Mouse (Mus musculus) layer of hippocampus, postnatal 10 days (tissue): ENCODE measurements at regions not wholly inside any gene's neighbourhood (a gene's known extent, or its start where the extent isn't known, plus 50 kb on each side); places are given as distances from the start of the nearest gene placed in this dataset.

Experiments used
- DNase-seq, 2 experiments: peaks; one replicate each; pipeline ENCODE4 v3.0.0; 2021; ENCODE audit warnings: low spot score in 2 of 2

DNA sequence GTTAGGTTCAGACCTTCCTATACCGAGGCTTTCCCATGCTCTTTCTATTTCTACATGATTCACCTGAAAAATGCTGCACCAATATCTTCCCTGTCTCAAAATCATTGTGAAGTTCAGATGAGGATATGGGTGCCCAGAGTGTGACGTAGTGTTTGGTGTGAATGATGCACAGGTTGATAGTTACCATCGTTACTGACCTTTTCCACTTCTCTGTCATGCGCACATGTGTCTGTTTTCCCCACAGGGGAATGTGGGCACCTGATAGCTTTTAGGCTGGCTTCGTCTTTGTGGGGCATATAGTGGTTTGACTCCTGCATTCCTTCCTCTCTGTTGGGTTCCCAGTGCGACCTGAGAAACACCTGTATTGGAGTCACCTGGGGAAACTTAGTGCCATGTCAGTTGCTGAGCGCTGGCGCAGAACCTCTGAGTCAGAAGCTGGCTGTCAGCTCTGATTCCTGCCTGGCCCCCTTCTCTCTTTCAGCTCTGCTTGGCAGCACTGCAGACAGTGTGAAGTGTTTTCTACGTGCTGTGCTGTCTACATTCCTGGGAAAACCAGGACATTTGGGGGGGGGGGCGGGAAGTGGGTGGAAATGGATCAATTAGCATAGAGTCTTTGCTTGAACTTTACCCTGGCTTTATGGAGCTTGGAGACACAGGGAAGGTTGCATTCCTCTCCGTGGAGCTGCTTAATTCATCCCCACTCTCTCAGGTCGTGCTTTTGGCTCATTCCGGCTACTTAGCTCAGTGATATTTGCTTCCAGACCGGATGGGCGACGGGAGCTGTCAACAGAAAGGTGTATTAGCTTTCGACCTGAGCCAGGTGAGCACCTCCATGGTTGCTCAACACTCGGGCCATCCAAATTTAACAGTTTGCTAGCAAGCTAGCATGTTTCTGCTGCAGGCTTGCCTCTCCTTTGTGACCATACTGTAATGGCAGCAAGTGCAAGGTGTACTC is 1281.4 kb upstream of the A1bg start:
- no peak for DNase-seq

DNA sequence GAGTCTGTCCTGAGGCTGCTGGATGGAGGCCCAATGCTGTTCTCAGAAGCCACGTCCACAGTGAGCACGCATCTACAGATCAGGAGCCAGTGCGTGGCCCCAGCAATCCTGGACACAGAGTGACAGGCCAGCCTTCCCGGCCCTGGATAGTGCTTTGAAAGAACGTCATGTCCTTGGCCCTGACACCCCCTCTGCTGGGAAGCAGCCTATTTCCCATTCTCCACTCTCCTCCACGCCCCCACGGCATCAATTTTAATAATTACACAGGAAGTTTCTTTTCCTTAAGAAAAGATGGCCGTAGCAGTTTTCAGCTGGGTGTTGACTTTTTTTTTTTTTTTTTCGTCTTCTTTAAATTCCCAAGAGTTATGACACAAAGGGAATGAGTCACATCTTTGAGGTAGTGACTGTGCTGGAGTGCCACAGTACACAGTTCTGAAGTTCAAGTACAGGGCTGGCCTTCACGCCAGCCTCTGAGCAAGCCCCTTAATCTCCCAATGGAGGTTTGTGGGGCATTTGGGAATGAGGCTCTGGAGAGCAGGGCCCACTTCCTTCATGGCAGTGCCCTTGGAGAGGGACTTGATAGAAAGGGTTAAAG is 1280.1 kb upstream of the A1bg start:
- DNase-seq = no peak

DNA sequence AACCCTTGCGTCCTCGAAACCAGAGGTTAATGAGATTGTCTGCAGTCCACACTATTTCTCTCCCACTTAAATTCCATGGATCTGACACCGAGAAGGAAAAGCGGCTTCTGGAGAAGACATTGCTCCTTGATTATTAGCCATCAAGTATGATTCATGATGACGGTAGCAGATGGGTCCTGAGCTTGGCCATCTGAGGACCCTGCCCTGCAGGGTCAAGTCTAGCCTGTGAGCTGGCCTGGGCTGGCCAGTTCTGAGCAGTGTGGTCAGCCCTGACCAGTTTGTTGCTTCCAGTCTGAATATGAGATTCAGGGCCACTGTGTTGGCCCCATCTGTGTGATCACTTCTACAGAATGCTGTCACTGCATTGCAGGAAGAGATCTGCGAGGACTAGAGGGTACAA is 1275.9 kb upstream of the A1bg start:
- no peak for DNase-seq

DNA sequence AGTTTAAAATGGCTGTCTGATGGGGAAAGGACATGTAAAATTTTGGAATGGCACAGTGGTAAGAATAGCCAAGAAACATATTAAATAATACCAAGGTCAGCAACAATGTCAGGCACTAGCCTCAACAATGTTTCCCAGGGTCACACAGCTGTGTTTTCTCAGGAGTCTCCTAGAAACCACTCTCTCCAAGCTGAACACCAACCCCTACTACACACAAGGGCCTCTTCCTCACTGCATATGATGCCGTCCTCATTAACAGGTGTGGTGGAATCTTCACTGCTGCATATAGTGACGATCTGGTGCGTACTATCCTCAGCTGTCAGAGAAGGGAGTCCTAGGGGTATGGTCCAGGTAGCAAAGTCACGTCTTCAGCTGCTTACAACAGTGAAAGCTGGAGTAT is 1275.4 kb upstream of the A1bg start:
- no peak for DNase-seq

DNA sequence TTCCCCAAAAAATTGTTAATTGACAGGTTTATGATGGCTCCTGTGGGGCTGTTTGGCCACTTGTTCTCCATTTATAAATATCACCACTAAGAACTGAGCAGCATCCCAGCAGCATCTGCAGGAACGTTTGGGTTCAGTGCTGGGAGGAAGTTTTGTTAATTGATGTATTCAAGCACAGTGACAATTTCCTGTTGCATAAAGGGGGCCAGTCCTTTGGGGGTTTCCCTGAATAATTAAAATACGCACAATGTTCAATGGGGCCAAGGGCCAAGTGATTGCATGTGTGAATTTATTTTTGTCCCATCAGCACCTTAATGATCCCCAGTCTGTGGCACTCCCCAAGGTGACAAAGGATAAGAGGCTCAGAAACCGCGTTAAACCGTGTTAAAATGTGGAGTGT is 1272.6 kb upstream of the A1bg start:
- no peak for DNase-seq

DNA sequence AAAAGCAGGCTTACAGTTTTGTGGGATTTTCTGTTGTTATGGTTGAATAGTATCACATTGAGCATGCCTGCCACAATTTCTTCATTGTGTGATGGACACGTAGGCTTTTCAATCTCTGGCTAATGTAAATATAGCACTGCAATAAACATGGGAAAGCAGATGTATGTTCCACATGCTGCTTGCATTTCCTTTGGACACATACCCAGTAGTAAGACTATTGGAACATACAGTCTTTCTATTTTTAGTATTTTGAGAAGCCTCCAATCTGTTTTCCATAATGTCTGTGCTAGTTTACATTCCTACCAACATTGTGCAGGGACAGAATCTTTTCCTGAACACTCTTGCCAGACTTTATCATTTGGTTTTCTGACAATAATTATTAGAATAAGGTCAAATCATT is 1269.9 kb upstream of the A1bg start:
- DNase-seq = no peak

DNA sequence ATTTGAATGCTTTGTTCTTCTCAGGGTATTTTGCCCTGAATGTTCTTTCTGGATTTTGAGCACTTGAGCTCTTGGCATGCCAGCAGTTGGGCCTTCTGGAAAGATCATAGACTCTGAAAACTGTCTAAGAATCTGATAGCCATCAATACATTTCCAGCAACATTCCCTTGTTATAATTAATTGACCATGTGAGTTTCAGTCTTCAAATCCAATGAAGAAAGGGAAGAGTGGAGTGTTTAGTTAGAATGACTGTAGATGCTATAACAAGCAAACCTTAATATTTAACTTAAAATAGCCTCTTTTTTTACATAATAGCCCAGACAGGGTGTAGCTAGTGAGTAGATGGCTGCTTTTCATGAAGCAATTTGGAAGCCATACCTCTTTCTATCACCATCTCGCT is 1268.8 kb upstream of the A1bg start:
- DNase-seq = no peak

DNA sequence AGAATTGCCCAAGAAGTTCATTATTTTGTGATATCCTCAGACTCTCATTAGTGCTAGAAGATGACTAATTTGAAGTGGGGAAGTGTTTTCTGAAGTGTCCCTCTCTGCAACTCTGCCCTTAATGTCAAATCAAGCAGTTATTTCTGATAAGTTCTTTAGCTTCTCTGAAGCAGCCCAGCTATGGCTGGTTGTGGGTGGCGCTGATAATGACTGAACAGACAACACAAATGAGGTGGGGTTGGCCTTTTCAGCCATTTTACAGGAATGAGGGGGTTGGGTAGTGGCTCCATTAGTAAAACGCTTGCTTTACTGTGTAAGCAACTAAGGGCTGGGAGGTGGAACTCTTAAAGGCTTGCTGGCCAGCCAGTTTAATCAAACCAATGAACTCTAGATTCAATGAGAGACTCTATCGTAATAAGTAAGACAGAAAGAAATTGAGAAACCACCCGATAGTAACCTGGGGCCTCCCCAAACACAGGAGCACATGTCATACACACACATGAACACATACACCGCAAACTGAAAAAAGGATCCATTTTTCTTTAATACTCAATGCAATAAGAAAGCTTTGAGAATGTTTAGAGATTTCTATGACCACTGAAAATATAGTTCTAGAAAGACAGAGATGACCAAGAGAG is 1268.3 kb upstream of the A1bg start:
- no peak for DNase-seq

DNA sequence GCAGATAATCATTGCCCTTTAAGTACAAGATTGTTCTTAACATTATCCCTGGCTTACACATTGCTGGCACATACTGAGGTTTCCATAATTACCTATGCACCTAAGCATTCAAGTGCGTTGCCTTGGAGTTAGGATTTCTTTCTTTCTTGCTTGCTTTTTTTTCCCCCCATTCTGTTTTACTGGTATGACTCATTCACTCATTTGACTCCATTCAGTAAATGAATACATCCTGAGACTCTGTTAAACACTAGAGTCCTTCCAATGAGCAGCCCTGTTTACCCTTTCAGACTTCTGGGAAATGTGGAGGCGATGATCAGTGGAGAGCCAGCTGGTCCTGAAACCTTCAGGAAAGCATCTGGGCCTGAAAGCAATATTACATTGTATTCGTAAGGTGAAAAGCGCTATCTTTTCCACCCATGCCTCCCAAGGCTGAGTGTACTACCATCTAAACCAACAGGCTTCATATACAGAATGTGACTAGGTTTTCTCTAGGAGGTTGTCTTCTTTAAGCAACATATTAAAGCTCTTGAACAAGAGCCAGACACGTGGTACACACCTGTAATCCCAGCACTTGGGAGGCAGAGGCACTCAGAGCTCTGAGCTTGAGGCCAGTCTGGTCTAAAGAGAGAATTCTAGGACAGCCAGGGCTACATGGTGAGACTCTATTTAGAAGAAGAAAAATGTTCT is 1267.6 kb upstream of the A1bg start:
- DNase-seq = no peak

DNA sequence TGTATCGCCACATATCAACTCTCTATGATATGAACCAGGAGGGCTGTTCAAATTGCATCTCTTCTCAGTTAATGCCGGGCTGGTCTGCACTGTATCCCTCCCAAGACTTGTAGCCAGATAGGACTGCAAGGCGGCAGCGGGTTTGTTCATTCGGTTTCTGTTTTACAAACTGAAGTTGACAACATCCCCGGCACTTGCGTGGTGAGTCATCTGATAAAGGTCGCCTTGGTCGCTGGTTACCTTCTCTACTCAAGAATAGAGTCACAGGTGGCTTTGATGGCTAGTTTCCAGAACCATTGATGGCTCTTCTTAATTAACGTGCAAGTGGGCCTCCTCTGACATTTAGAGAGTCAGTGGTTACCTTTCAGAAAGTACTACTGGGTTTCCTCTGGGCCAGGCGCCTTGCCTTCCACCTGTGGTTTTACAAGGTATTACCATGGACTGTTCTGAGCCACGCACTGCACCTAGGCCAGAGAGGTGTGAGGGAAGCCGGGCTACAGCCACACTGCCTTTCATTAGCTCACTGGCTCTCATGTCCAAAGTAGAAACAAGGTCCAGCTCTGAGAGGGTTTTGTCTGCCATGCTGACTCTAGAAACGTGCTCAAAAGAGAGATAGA is 1266.9 kb upstream of the A1bg start:
- DNase-seq = no peak

DNA sequence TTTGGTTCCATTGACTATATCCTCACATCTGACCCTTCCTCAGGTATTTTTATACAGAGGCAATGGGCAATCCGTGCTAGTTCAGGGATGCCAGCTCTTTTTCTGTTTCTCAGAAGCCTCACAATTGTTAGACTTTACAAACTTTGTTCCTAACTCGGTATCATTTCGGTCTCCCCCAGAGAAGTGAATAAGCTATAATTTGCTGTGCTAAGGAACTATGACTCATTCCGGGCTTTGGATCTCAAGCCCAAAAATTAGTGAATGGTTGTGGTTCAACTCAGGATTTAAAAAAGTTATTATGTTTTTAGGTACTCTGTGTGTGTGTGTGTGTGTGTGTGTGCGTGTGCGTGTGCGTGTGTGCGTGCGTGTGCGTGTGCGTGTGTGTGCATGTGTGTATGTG is 1263.7 kb upstream of the A1bg start:
- DNase-seq = no peak

DNA sequence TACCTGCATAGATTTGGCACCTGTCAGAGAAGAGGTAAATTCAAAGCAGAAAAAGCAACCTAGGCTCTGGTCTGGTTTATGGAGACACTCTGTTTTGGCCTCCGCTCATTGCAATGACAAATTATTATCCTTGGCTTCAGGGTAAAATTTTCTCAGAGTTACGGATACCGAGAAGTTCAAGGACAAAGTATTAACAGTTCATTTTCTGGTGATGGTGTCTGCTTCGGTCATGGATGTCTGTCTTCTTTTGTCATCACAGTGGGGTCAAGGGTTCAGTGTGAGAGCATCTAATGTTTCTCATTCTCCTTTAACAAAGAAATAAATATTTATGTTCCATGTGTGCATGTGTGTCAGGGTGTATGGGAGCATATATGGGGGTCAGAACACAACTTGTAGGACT is 1261.0 kb upstream of the A1bg start:
- no peak for DNase-seq

DNA sequence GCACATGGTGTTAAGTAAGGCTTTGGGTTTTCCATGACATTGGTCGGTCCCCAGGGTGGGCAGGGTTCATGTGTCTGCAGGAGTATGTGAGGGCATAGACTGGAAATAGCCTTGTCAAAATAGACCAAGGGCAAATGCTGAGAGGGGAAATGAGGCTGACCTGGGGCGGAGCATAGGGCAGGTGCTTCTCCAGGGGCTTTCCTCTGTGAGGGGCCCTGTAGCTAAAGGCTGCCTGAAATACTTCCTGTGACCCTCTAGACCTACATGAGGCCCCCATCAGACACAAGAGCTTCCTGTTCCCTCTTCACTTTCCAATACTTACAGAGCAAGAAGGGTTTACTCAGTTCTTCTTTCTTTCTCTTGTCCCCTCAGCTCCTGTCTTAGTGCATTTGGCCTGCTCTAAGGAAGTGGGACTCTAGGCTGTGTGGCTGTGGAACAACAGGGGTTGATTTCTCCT is 1258.7 kb upstream of the A1bg start:
- no peak for DNase-seq

DNA sequence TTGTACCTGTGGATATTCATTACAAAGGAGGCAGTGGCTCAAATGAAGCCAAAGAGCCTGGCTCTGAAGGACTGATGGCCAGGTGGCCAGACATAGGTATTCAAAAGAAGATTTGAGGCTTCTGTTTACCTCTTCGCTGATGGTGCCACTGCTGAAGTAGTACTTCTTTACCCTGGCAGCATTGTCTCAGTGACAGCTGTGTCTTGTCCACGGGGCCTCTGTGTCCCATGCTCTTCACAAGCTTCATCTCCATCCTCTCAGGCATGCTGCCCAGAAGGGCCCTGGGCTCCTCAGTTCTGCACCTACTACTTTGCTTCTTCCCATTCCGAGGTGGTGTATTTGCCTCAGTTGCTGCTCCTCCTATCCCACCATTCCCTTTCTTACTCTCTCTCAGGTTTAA is 1257.9 kb upstream of the A1bg start:
- DNase-seq = no peak

DNA sequence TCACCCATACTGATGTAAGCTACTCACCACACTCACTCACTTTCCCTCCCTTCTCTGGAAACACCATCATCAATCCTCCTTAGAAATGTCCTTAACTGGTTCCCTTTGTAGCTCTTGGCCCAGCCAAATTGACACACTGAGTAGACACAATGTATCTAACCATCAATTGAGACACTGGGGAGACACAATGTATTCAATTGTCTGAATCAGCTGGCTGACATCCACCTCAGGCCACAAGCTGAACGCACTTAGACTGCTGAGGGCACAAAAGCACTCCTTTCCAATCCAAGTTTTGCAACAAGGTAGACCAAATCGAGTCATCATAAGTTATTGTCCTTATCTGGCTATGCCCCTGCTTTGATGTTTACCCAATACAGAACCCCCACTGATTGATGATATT is 1257.0 kb upstream of the A1bg start:
- no peak for DNase-seq

DNA sequence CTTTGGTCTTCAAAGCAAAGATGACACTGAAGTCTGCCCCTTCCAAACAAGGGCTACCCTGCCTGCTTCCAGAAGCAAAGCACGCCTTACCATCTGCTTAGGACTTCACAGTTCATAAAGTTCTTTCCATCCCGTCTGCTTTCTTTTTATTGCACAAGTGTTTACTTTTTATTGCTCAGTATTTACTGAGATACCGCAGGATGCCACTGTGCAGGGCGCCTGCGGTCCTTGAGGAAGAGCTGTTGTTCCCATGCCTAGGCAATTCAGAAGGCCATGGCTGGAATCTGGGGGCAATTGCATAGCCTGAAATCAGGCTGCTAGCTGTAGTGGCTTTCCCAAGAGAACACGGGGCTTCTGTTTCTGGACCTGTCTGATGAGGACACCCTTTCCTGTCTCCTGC is 1255.8 kb upstream of the A1bg start:
- DNase-seq = no peak

DNA sequence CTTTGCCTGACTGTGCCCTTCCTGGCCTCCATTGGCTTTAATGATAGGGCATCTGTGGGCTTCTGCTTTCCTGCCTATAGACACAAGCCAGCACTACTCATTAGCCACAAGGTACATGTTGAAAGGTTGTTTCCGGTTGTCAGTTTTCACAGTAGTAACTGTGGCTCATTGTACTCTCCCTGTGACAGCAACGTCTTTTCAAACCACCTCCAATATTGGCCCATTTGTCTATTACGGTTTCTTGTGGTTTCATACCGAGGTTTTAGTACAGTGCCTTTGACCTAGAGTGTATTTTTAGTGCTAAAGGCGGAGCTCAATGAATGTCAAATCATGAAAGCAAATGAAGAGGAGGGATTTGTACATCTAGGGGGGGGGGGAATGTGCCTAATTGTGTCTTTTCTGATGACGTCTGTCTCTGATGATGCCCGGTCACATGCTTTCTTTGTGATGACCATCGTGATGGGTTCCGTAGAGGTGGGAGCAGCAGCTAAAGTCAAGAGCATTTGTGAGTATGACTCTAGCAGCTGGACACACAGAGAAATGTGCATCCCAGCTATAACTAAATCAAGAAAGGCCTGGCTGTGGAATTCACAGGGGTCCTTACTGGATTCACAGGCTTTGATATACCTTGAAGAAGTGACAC is 1255.1 kb upstream of the A1bg start:
- DNase-seq = no peak

DNA sequence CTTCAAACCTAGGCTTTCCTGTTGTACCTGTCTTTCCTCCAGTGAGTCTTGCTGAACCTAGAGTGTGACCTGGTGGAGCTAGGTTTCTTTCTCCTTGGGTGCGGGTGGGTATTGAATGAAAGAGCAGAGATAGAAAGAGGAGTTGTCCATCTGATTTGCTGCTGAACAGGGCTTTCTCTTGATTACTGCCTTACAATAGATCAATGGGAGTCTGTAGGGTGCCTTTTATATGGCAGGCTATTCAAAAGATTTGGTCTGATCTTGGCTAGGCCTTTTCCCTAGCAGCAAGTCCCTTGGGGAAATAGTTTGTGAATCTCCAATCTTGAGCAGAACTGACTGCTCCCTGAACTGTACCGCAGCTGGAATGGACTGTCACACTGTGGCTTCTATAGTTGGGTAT is 1253.3 kb upstream of the A1bg start:
- DNase-seq = no peak

DNA sequence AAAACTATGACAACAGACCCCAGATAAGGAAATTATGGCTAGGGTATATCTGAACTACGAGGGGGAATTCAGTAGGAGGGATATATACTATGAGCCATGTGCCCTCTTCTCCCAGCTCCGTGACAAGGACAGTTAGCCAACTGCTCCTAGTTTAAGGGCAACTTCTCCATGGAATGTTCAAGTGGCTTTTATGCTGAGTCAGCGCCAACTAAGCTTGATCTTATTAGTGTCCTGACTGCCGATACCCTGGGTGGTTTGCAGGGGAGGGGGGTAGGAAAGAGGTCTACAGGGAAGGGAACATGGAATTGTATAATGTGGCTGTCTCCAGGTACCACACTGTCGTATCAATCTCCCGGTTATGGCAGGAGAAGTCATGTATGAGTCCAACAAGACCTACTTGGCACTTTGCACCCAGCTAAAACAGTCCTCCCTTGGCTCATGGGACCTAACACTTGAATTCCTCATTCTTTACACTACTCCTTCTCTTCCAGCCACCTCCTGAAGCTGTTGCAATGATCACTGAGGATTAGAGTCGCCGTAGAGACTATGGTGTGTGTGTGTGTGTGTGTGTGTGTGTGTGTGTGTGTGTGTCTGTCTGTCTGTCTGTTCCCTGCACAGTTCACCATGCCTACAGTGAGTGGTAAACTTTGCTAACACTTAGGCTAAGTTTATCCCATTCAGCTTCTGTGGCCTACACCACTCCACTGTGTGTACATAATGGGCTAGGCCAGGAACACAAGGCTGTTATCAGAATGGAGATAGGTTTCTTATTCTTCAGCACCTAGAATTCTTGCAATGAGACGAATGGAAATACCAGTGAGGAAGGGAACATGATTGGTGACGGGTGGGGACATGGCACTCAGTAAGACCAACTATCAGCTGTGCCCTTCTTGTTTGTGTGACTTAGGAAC is 1251.1 kb upstream of the A1bg start:
- no peak for DNase-seq

DNA sequence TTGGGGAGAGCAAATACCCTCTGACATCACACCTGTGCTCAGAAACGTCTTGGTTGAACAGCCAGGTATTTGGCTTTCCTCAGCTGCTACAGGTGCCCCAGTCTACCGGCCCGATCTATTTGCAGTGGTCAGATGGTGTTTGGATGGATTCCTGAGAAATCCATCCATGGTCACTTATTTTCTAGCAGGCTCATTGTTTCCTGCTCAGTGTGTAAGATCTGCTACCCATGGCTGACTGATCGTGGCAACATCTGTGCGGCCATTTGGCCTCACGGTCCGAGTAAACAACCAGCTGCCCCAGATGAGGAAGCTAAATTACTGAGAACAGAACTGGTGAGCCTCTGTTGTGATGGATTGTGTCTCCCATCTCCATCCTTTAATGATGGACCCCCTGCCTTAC is 1248.8 kb upstream of the A1bg start:
- DNase-seq = no peak
